Mouse (Mus musculus): ENCODE data around the gene Gpld1.

GRCm38 (mm10) chr13:24945567-24945966, 2.6 kb downstream of the Gpld1 start:
- TF ChIP-seq CTCF (IDR thresholded peaks at IDR 0.05; ENCODE audit: control insufficient read depth, insufficient read depth, insufficient replicate concordance, low read depth, low read length) (no peak), POLR2A (IDR thresholded peaks at IDR 0.05; ENCODE audit: control insufficient read depth, low read depth, low read length) (no peak)

Measured in testis, adult 2 months (tissue).